Mouse (Mus musculus) layer of hippocampus, postnatal 10 days (tissue): ENCODE data around the gene Plxdc1. TPM values are rescaled to one million over a fixed set of nuclear protein-coding genes. Genes with fewer than 3 reads are reported as not detected.

Source experiments
- DNase-seq, 2 experiments: peaks; one replicate each; pipeline ENCODE4 v3.0.0; 2021; ENCODE audit warnings: low spot score in 2 of 2
- total RNA-seq, 2 experiments: library from RNA; stranded (reverse); gene quantifications; 2 replicates each; pipeline ENCODE4 v1.2.3; 2021

The Plxdc1 gene
- total RNA-seq, 2 experiments from 2014 or later = 6.8 to 7.1 TPM

DNA sequence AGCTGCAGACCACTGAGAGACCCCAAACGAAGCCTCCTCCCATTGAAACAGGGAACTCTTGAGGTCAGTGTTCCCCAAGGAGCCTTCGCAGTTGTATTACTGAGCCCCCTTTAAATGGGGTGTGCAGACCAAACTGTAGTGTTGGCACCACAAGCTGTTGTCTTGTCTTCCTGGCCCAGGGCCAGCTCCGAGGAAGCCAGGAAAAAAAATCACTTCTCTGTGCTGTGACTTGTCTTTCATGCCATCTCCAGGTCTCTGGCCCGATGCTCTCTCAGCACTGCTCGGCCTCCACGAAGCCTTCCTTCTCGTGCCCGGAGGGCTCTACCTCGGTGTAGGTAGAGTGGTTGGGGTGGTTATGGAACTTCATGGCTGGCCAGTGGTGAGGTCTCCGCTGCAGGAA is 62.0 kb downstream of the Plxdc1 start:
- no peak for DNase-seq

DNA sequence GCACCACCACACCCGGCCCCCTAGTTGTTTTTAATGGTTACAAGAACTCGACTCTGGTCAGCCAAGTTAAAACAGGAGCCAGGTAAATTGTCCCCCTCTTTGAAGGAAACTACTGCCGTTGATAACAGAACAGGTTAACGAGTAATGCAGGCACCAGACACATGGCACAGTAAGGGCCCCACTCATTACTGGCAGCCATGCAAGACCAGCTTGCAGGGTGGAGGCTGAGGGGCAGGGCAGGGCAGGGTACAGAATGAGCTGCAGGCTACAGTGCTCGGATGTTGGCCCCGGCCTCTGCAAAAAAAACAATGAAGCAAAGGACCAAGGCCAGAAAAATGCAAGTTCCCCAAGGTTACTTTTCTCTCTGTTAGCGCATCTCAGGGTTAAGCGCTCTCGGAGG is 62.6 kb downstream of the Plxdc1 start:
- DNase-seq = no peak

- no peak for DNase-seq
Measured at GRCm38 (mm10) chr11:97915974-97916503, 70.2 kb downstream of the Plxdc1 start.

- no peak for DNase-seq
Measured at GRCm38 (mm10) chr11:97915471-97915870, 70.8 kb downstream of the Plxdc1 start.

GRCm38 (mm10) chr11:97913111-97913510 is 73.1 kb downstream of the Plxdc1 start:
- no peak for DNase-seq

- DNase-seq = no peak
Measured at GRCm38 (mm10) chr11:97908634-97909348, 77.5 kb downstream of the Plxdc1 start.

DNA sequence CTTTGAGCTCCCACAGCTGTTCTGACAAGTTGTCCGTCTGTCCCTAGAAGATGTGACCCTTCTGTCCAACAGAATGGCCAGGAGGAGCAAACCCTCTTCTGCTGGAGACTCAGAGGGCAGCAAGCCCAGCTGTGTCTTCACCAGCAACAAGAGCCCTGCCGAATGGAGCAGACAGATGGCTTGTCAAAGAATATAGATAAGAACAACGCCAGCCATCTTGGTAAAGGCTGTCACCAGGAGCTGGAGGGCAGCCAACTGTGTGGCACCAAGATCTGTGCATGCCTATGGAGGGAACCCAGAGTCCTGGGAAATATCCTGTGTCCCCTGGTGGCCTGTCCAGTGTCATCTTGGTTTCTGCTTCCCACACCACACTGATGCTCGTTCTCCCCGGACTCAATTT is 78.3 kb downstream of the Plxdc1 start:
- no peak for DNase-seq

GRCm38 (mm10) chr11:97906905-97907304 is 79.3 kb downstream of the Plxdc1 start:
- DNase-seq = no peak

DNA sequence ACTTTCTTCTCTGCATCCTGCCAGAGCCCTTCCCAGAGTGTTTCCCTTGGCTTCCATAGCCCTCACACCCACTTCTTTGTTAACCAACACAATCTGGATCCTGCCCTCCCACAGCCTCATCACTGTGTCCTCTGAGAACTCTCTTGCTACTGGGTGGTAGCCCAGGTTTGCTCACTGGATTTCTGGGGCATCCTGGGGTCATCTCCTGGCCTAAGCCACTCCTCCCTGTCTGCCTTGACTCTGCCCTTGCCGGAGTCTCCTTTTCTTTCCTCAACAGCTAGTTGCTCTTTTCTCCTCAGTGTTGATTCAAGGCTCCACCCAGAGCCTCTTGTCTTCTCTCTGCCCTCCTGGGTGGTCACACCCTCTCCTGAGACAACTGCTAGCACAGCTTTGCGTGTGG is 80.3 kb downstream of the Plxdc1 start:
- no peak for DNase-seq

DNA sequence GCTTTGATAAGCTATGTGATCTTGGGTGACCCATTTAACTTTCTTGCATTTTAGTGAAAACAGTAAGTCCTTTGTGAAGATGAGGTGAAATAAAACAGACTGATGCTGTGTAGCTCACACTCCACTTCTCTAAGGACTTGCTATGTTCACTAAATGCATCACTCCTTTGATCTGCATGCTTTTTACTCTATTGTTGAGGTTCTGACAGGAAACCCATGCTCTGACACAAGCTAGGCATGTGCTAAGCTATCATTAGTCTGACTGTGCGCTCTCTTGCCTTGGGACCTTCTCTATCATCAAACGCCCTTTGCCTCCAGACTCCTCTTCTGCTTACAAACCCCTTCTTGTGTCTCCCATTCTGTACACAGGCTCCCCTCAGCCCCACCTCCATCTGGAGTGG is 80.7 kb downstream of the Plxdc1 start:
- DNase-seq = no peak

DNA sequence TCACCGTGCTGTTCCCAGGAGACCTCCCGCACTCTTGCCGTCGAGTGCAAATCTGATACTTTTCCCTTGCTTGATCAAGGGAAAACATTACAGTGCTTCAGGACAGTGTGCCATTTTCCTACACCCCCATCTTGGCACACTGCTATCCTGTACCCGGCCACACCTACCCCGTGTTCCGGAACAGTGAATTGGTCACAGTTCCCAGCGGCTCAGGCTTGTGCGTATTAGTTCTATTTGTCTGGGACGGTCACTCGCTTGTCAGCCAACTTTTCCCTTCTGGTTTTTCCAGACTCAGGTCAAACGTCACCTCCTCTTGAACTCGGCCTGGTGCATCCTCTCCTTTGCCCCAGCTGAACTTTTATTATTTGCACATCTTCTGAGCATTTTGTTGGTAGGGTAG is 81.4 kb downstream of the Plxdc1 start:
- no peak for DNase-seq

GRCm38 (mm10) chr11:97901806-97902205 is 84.4 kb downstream of the Plxdc1 start:
- no peak for DNase-seq

GRCm38 (mm10) chr11:97899822-97900221 is 86.4 kb downstream of the Plxdc1 start:
- DNase-seq = peak; percentile 92 to 93

DNA sequence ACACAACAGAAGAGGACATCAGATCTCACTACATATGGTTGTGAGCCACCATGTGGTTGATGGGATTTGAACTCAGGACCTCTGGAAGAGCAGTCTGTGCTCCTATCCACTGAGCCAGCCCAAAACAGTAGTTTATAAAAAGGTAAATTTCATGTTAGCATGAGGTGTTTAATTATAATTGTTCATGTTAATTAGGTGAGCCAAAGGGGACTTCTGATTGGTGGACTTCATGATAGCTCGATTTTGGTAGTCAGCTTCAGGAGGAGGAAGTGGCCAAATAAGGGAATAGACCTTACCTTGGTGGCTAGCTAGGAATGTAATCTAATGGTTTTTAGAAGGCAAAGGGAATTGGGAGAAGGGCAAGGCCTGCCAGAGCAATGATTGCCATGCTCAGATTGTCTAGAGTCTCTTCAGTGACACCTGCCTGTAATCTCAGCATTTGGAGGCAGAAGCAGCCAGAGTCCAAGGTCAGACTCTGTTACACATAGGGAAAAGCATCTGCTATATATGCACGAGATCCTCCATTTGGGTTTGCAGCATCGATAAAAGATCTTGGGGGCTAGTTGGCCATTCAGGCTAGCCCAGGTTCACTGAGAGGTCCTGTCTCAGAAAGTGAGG is 88.6 kb downstream of the Plxdc1 start:
- DNase-seq = no peak

DNA sequence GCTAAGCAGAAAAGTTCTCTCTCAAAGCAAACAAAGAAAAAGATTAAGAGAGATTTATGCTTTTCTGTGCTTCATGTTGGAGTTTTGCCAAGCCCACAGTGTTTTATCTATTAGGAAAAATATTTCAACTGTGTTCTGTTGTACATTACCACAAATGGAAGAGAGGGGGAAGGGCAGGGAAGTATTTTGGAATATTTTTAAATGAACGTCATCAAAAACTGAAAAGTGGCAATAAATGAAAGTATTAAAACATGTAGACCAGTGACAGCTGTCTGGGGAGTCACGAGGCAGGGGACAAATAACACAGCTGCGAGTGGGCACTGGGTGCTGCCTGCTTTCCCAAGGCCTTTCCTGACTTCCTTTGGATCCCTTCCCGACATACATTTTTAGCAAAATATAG is 89.6 kb downstream of the Plxdc1 start:
- DNase-seq = no peak

DNA sequence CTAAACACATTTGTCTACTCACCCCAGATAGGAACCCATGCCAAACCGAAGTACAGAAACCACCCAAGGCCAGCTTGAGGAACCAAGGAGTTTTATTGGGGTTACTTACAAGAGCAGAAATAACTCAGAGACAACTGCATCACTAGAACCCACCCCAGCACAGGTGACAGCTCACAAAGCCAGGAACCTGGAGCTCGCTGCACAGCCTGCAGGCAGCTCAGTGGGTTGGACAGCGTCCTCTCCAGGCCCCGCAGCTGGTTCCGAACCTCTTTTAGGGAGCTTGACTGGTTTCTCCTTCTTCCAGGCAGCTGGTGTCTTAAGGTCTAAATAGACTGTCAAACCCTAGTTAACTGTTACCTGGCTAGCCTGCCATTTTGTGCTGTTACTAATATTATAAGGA is 94.4 kb downstream of the Plxdc1 start:
- no peak for DNase-seq

- DNase-seq = no peak
Measured at GRCm38 (mm10) chr11:97885296-97885915, 100.8 kb downstream of the Plxdc1 start.

- DNase-seq = no peak
Measured at GRCm38 (mm10) chr11:97884601-97885185, 101.6 kb downstream of the Plxdc1 start.

DNA sequence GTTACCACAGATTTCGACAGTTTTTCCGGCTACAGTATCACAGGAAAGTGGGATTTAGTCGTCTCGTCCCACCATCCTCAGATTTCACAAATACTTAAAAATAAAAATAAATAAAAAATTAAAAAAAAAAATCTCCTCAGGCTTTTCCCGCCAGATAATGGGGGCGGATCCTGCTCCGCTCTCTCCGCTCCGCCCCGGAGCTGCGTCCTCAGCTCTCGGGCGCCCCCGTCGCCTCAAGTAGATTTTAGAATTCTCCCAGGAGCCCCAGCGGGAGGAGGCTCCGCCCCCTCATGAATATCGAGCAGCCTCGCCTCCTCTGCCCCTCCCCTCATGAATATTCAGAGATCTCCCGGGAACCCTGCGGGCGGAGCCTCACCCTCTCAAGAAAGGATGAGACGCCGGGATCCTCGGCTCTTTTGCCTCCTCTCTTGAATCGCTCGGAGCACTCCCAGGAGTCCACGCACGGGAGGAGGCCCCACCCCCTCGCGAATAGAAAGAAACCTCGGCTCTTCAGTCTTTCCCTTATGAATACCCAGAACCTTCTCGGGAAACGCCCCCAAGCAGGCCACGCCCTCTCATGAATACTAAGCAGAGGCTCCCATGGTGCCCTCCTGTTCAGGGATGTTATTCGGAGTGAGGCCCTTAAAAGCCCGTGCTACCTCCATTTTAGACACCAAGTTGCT is 102.2 kb downstream of the Plxdc1 start, which contains the start of gene Fbxo47:
Gene Fbxo47 (minus strand): TSS at position 237 of the 683 bp plus-strand sequence.
- DNase-seq = peak; percentile 94 to 97

DNA sequence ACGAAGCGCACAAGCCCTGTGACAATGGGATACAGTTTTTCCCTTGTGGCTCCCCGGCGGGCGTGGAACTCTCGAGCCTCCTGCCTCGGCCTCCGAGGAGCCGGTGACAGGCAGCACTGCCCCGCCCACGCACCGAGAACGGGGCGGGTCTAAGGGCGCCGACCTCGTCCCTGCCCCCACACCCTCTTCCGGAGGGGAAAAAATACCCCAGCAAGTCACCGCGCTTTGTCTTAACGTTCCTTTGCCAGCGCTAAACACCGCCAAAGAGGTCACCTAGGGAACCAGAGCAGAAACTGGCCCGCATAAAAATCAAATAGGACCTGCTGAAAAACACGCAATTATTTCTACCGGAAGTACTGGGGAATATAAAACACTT is 102.7 kb downstream of the Plxdc1 start:
- DNase-seq = peak; percentile 46 to 69

DNA sequence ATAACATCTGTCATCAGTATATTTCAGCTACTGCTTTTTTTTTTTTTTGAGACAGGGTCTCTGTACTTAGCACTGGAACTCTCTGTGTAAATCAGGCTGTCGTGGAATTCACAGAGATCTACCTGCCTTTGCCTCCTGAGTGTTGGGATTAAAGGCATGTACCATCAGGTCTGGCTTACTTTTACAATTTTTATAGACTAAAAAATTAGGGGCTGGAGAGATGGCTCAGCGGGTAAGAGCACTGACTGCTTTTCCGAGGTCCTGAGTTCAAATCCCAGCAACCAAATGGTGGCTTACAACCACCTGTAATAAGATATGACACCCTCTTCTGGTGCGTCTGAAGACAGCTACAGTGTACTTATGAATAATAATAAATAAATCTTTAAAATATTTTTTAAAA is 105.9 kb downstream of the Plxdc1 start:
- DNase-seq = no peak
